Mouse (Mus musculus) right cerebral cortex, postnatal 14 days (tissue): ENCODE results near the gene Fam174b.

Source experiments
- DNase-seq: peaks from one replicate; pipeline ENCODE4 v3.0.0; 2022

Gene Fam174b

DNA sequence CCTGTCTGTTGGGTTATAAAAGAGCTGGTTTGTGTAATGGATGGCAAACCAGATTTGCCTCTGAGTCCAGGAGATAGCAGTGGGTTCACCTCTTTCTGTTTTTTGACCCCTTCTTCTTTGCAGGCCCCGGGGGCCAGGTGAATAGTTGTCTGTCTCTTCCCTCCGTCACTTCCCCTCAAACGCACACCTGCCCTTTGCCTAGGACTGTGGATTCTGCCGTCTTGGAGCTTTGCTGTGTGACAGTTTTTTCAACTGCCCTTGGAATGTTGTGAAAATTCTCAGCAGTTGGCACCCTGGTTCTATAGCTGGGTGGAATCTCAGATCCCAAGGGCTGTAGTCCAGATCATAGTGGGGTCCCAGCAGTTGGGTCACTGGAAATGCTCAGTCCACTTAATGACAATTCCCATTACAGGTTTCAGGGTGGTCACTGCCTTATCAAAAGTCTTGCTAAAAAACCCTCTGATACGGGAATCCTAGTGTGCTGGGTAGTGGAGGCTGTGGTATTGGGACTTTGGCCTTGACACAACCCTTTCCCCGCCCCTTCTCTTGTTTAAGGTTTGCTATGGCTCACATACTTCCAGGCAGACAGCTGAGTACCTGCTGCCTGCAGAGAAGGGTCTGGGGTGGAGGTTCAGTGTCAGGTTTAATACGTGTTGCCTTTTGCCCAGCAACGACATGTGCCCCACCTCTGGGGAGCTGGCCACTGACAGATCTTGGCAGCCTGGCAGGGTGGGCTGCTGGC lies 76.3 kb downstream of the Fam174b start:
- no peak for DNase-seq

DNA sequence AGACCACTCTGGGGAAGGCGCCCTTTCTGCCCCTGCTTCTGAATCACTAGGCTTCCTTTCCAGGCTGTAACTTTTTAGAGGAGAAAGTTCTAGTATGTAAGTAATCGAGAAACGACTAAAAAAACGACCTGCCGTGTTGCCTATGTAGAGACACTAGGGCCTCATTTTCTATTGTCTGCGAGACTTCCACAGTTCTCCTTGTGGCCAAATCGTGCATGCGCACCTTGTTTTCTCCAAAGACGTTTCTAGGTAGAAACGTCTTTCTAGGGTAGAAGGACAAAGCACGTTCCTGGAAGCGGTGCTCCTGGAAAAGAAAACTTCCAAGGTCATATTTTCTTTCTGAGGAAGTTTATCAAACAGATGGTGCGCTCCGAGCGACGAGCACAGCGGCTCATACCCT lies 79.3 kb downstream of the Fam174b start:
- DNase-seq: no peak
